Comparison of ENCODE assay signal across 19 mouse cellular contexts in genomic region chr11:89247991-89248390, GRCm38 (mm10). TPM values are rescaled to one million over a fixed set of nuclear protein-coding genes. Genes with fewer than 3 reads are reported as not detected.
"Had no signal": no experiment of that assay in that cellular context is flagged by ENCODE, and none has a peak within 500 bp of the region (broad histone marks: within the 10 kb centered on the region; RNA-seq: fewer than 3 reads in every experiment).

No protein-coding gene starts in this region.

- H3K9ac ChIP-seq: lung, embryonic 15.5 days; midbrain, embryonic 13.5 days; midbrain, embryonic 15.5 days; neural tube, embryonic 12.5 days; stomach, embryonic 15.5 days had no signal

- H3K36me3 ChIP-seq: lung, embryonic 15.5 days; midbrain, embryonic 13.5 days; midbrain, embryonic 15.5 days; neural tube, embryonic 12.5 days; stomach, embryonic 15.5 days had no signal

- H3K4me3 ChIP-seq: lung, embryonic 15.5 days; megakaryocyte, embryonic 14.5 days; midbrain, embryonic 13.5 days; midbrain, embryonic 15.5 days; neural tube, embryonic 12.5 days; stomach, embryonic 15.5 days had no signal

- H3K27me3 ChIP-seq: lung, embryonic 15.5 days; megakaryocyte, embryonic 14.5 days; midbrain, embryonic 13.5 days; midbrain, embryonic 15.5 days; neural tube, embryonic 12.5 days; stomach, embryonic 15.5 days had no signal

- H3K4me1 ChIP-seq: lung, embryonic 15.5 days; megakaryocyte, embryonic 14.5 days; midbrain, embryonic 13.5 days; midbrain, embryonic 15.5 days; neural tube, embryonic 12.5 days; stomach, embryonic 15.5 days had no signal

- H3K27ac ChIP-seq: lung, embryonic 15.5 days; macrophage; midbrain, embryonic 13.5 days; midbrain, embryonic 15.5 days; neural tube, embryonic 12.5 days; stomach, embryonic 15.5 days; stomach, postnatal 0 days had no signal

- DNase-seq: lung, adult 2 months; lung, postnatal 14 days; lung, postnatal 36 days; right cerebral cortex, postnatal 25 days; thymus, adult 2 months; thymus, postnatal 25 days; thymus, postnatal 4 days had no signal

RNA-seq across cellular contexts. Expression of gene Nog, which starts 54.1 kb away (rescaled TPM):
- total RNA-seq: megakaryocyte progenitor cell, adult 5-6 weeks; monocyte, adult 5-6 weeks; neutrophil, adult 5-6 weeks had no signal
- polyA plus RNA-seq: macrophage; testis, adult 2 months had no signal
